Mouse (Mus musculus) liver, adult (tissue): ENCODE data around the gene Hdac9.

Experiments
- GATA4 ChIP-seq: IDR thresholded peaks from 2 replicates; pipeline ENCODE4 v1.6.1; 2014; ENCODE audit warnings: mild to moderate bottlenecking, low read length; ENCODE audit not compliant: insufficient replicate concordance

The Hdac9 gene

DNA sequence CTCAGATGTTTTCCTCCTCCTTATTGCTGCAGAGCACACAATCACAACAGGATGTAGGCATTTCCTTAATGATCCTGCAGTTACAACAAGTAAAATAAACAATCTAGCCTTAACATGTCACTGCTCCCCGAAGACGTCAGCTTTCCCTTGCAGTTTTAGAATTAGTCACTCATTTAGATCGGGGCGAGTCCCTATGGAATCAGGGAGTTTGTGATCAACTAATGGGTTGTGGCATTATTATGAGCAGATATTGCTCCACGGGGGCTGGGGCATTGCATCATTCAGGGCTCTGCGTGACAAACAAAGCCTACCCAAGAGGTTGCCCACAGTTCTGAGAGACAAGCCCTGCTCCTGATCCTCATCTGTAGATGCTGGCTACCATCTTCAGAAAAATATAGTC, 96.7 kb downstream of the Hdac9 start:
- no peak for TF ChIP-seq GATA4

- TF ChIP-seq GATA4 = no peak
Measured at GRCm38 (mm10) chr12:34811673-34812613, 105.0 kb downstream of the Hdac9 start.

- no peak for TF ChIP-seq GATA4
Measured at GRCm38 (mm10) chr12:34810221-34810620, 106.7 kb downstream of the Hdac9 start.

DNA sequence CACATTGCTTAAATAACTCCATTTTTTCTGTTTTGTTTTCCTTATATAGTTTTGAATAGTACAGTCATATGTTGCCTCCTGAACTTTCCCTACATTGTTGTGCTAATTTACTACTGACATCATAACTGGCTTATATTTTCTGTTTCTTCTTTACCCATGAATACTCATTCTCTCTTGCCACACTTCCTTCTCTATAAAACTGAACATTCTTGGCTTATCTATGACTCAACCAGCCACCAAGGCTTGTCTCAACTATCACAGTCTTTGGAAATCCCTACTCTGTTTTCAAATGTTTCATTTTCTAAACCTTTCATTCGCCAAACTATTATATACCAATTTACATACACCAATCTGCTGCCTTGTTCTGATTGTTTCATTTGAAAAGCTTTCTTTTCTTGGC, 108.7 kb downstream of the Hdac9 start:
- no peak for TF ChIP-seq GATA4

DNA sequence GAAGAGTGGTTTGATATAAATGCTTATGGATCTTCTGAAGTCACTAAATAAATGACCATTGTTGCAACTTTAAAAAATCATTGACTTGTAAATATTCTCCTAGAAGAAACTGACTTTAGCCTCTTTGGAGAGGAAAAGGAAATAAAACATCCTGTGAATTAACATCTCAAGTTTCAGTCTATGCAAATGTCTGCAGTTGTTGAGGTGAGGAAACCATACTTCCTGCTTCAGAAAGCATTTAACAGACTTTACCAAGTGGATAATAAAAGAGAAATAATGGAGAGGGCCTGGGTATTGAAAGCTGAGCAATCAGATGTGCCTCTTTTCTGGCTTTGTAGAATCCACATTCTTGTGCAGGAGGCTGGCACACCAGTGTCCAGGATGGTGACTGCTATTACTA, 110.4 kb downstream of the Hdac9 start:
- TF ChIP-seq GATA4 = no peak

- no peak for TF ChIP-seq GATA4
Measured at GRCm38 (mm10) chr12:34803721-34804120, 113.2 kb downstream of the Hdac9 start.

DNA sequence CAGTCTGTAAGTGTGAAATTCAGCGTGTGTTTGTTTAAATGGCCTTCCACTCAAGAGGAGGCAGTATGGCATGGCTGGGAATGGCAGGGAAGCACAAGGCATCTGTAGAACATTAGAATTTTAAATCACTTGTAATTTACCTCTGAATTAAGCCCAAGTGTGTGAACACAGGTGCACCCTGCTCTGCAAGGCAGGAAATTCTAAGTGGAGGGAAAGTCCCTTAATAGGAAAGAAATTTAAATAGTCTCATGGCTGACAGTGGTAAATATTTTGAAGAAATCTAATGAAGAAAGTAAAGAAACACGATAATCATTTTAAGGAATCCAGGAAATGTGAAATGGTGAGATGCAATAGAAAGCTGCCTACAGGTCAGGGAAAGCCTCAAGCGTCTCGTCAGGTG, 114.6 kb downstream of the Hdac9 start:
- no peak for TF ChIP-seq GATA4

DNA sequence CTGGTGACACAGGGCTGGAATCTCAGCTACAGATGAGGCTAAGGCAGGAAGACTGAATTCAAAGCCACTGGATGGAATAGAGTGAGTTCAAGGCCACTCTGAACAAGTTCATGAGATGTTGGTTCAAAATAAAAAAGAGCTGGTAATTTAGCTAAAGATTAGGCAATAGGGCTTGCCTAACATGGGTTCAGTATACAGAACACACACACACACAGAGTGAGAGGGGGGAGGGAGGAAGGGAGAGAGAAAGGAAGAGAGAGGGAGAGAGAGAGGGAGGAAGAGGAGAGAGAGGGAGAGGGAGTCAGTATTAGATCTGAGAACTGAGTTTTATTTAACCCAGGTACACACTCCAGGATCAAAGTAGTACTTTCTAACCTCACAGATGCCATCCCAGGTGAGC, 115.1 kb downstream of the Hdac9 start:
- no peak for TF ChIP-seq GATA4

- TF ChIP-seq GATA4 = no peak
Measured at GRCm38 (mm10) chr12:34797389-34797788, 119.5 kb downstream of the Hdac9 start.

- TF ChIP-seq GATA4 = no peak
Measured at GRCm38 (mm10) chr12:34795487-34795886, 121.4 kb downstream of the Hdac9 start.

DNA sequence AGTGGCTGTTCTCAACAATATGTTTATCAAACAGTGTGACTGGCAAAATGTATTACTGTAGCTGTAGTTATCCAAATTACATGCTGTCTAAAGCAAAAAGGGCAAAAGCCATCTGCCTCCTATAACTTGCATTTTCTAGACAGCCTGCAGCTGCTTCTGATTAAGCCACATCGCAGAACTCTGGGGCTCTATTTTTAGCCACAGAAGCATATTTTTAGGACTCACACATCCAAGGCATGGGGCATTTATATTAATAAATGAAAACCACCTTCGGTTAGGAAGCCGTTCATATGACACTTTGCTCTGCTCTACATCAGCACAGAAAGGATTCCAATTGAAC, 124.8 kb downstream of the Hdac9 start:
- no peak for TF ChIP-seq GATA4

GRCm38 (mm10) chr12:34791213-34792112, 125.4 kb downstream of the Hdac9 start:
- no peak for TF ChIP-seq GATA4

DNA sequence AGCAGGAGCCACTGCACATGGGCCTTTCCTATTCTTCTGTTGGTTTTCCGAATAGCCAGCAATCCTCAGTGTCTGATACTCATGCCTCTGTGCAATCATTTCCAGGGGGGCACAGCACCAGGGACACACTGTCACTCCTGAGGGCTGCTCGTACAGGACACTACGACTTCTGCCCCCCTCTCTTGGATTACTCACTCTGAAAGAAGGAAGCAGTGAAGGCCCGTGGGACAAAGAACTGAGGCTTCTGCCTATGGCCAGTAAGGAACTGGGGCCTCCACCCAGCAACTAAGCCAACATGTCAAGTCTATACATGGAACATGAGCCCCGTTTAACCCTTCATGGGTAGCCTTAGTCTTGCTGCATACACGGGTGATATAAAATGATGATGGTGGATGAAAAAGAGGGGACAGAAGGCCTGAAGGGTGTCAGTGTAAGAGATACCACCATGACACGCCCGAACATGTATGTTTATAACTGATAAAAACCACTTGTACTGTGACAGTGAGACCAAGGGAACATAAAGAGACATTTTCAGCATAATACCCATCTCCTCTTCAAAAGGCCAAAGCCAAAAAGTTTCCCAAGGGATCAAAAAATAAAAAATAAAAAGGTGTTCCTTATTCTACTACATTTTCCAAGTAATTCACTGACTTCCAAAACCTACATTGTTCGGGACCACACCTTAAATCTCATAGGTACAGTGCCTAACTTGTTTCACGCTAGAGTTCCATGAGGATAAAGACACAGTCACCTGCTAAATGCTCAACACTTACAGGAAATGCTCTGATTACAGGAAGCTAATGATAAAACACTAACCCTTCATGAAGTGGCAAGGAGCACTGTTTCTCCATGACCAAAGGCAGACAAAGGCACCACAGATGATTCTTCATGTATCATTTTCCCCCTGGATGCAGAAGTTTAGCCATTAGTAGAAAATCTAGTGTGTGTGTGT, 127.6 kb downstream of the Hdac9 start:
- TF ChIP-seq GATA4 = no peak

GRCm38 (mm10) chr12:34787380-34787779, 129.5 kb downstream of the Hdac9 start:
- TF ChIP-seq GATA4 = no peak

GRCm38 (mm10) chr12:34783574-34783973, 133.3 kb downstream of the Hdac9 start:
- no peak for TF ChIP-seq GATA4
